Mouse (Mus musculus) bone marrow, adult 2 months (tissue): ENCODE results near the gene Dnaja4.

Experiments
- CTCF ChIP-seq: fragments of 200-500 bp; IDR thresholded peaks from 2 replicates; pipeline ENCODE4 v1.5.1; 2011; ENCODE audit warnings: low read length, control low read depth; ENCODE audit not compliant: control insufficient read depth, insufficient read depth
- POLR2A ChIP-seq: fragments of 200-500 bp; IDR thresholded peaks from 2 replicates; pipeline ENCODE4 v1.6.1; 2011; ENCODE audit warnings: low read depth, mild to moderate bottlenecking, control low read depth, low read length, borderline replicate concordance; ENCODE audit not compliant: control insufficient read depth

GRCm38 (mm10) chr9:54715776-54716175 lies 17.1 kb downstream of the Dnaja4 start:
- TF ChIP-seq POLR2A (no peak), CTCF (no peak)
